Mouse (Mus musculus) mature B cell (primary cell): ENCODE measurements around the gene Thoc6.

Source experiments
- in situ Hi-C: fragments of 300-500 bp; cut with MboI; formaldehyde crosslinking; loops from 2 replicates; pipeline ENCODE4 v1.14.3; 2019

Thoc6 gene

DNA sequence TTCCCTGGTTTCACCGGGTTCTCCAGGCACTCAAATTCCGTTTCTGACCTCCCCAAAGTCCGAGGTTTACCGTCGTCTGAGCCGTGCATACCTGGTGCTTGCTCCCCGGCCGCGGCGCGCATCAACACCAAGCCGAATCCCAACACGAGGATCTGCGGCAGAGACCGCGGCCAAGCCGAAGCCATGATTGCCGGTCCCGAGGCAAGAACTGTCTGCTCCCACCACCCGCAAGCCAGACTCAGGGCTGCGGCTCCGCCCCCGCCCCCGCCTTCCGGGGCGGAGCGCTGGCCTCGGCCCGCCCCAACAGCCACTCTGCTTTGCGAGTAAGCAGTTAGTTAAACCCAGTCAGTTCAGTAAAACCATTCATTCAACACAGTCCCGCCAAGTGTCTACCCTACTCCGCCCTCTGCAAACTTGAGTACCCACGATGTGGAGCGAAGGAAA is 3.6 kb upstream of the Thoc6 start, which contains the start of gene Tnfrsf12a:
Gene Tnfrsf12a (minus strand): TSS at position 233 of the 444 bp plus-strand sequence.
- in situ Hi-C loops, result no loop called here

DNA sequence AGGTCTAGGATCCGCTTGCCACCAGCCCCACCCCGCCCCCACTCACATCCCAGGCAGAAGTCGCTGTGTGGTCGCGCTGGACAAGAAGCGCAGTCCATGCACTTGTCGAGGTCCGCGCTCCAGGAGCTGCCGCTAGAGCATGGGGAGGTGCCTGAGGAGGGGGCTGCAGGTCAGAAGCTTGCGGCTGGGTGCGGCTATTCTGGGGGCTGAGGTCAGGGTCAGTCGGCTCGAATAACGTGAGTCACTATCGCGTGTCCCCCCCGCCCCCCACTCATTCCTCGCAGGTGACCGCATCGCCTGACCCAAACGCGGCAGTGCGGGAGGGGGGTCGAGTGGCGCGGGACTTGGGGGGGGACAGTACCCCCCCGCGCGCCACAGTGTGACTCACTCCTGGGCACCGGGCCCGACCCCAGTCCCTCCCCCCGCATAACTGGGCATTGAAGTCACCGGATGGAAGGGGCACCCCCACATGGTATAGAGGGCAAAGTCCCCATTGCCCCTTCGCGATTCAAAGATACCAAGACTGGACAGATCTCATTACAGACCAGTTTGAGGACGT is 2.9 kb upstream of the Thoc6 start:
- in situ Hi-C loops, result no loop called here

DNA sequence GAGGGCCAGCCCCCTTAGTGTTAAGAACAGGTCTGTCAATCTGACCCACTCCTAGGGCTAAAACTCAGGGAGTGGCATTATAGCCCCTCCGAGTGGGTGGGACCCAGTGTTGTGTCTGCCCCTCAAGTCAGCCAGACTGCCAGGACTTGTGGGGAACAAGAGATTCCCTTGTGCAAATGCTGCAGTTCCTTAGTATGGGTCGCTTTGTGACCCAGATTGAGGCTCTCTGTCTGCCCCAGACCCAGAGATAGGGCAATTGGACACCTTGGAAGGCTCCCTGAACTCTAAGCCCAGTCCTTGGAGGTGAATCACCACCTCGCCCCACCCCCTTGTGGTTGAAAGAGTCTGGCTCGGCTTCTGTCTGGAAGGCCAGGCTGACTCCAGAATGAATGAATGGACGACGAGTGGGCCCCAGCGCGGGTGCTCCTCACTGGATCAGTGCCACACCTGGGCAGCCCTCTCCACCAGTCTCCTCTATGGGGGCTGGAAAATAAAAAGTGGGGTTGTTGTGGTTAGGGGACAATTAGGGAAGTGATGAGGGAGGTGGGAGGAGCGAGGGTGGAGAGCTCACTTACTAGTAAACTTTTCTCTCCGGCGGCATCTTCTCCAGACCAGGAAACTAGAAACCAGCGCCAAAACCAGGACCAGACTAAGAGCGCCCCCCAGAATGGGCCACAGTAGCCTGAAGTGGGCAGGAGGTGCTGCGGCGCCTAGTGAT is 2.0 kb upstream of the Thoc6 start:
- in situ Hi-C loops, result no loop called here

DNA sequence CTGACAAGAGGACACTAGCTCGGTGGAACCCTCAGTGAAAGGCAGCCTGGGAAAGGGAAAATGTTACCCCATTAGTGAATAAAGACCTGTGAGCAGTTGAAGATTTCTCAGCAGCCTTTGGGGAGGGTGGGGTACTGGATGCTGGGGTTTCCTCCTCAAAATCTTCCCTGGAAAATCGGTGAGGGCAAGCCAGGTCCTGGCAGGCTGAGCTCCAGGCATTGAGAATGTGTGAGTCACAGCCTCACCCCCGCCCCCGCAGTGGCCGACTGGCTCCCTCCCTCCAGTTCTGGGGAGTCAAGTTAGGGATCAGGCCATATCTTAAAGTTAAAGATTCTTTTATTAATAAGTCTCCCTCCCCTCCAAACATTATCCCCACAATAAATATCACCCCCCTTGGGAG is 1.4 kb upstream of the Thoc6 start:
- in situ Hi-C loops, result no loop called here

DNA sequence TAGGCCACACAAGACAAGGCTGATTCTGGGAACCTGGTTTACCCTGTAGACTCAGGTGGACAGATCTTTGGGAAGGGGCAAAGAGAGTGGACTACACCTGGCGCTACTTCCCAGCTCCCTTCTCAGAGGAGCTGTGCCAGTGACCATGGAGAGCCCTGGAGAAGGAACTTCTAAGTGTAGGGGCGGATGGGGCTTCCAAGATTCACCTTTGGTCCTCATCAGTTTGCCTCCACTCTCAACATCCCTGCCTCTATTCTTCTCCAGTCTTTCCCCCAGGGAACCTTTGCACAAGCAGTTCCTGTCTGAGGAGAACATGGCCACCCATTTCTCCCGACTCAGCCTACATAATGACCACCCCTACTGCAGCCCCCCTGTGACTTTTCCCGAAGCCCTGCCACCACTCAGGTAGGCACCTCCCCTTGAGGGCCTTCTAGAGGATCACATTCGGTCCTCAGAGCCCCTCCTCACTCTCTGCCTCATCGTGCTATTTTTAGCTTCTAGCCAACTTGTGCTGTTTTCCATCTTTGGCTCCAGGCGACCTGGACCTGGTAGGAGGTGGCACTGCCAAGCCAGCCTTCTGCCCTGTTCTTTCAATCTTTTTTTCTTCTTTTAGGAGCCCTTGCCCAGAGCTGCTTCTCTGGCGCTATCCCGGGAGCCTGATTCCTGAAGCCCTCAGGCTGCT is 730 bp upstream of the Thoc6 start:
- in situ Hi-C loops, result no loop called here

DNA sequence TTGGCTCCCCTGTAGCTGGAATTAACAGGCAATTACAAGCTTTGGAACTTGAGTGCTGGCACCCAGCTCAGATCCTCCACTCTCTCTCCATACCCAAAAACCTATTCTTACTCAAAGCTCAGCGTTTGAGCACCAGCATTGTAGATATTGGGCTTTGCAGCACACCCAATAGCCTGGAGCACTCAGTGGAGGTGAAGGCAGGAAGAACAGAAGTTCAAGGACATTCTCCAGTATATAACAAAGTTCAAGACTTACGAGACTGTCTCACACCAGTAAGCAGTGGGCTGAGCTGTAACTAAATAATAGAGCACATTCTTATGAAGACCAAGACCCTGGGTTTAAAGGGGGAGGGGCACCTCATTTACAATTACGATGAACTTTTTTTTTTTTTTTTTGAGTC is 921 bp downstream of the Thoc6 start:
- in situ Hi-C loops, result no loop called here

DNA sequence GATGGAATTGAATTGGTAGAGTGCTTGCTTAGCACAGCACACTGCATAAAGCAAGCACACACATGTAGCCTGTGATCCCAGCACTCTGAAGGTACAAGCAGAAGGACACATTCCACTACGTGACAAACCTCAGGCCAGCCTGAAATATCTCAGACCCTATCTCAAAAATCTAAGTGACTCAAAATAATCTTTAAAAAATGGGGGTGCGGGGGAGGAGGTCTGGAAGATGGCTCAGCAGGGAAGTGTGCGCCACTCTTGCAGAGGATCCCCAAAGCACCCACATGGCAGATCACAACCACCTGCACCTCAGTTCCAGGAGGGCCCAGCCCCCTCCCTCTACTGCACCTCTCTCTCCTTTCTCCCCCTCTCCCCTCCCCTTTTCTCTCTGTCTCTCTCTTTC is 2.2 kb downstream of the Thoc6 start:
- in situ Hi-C loops, result no loop called here

DNA sequence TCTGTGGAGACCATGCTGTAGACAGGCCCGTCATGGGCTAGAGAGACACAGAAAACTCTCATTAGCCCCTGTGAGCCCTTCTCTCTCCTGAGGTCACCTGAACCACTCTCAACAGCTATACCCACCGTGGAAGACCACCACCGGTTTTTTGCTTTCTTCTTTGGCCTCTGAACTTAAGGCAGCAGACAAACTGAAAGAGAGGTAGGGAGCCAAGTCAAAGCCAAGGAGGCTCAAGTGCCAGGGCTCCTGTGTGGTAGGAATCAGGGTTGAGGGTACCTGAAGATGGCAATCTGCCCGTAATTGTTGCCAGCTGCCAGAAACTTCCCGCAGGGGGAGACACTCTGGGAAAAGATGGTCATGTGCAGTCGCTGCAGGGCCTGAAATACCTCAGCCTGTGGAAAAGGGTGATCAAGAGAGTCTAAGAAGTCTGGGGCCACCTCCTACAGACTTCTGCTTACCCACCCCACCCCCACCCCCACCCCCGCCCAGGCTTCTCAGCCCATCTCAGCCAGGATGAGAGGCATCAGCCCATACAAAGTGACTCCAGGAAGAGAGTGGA is 3.1 kb downstream of the Thoc6 start:
- in situ Hi-C loops, result no loop called here

DNA sequence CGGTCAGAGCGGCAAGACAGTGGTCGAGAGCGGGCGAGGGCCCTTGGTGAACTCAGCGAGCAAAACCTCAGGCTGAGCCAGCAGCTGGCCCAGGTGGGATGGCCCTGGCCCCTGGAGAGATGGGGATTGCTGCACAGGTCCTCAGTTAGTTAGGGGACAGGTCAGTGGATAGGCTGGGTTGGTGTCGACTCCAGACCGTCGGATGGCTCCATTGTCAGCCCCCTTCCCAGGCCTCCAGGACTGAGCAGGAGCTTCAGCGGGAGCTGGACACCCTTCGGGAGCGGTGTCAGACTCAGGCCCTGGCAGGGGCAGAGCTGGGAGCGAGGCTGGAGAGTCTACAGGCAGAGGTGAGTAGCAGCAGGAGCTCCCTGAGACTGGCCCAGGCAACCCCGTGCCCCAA is 8.2 kb downstream of the Thoc6 start:
- in situ Hi-C loops, result loop anchor here (5.0 kb wide), 1 partner anchor 52 kb away; no protein-coding TSS in a partner anchor

DNA sequence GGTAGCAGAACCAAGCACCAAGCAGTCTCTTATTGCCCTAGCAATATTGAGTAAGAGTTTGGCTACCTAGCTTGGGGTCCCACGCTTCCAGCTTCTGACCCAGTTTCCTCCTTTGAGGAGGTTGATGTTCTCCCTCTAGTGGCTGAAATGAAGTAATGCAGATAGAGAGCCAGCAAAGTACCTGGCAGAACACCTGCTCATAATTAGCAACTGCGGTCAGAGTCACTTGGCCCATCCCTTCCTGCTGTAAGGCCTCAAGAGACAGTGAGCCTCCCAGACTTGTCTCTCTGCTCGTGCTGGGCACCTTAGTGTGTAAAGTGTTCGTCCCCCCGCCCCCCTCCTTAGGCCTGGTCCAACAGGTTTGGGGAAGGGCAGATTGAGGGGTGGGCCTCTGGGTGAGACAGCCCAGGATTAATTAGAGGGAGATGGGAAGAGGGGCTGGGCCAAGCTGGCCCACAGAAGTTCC is 9.1 kb downstream of the Thoc6 start:
- in situ Hi-C loops, result loop anchor here (5.0 kb wide), 1 partner anchor 53 kb away; no protein-coding TSS in a partner anchor

DNA sequence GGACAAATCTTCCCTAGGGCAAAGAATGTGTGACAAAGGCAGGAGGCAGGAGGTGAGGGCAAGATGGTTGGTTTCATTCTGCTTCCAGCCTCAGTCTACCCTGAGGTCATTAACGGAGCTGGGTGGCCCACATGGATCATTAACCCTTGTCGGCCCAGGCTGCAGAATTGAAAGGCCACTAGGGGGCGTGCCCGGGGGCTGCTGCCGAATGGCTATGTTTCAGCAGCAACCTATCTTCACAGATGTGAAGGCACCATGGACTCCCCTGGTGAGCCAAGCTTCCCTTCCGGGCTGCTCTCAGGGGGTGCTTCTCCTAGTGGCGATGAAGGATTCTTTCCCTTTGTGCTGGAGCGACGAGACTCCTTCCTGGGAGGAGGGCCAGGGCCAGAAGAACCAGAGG is 12.2 kb downstream of the Thoc6 start:
- in situ Hi-C loops, result no loop called here

DNA sequence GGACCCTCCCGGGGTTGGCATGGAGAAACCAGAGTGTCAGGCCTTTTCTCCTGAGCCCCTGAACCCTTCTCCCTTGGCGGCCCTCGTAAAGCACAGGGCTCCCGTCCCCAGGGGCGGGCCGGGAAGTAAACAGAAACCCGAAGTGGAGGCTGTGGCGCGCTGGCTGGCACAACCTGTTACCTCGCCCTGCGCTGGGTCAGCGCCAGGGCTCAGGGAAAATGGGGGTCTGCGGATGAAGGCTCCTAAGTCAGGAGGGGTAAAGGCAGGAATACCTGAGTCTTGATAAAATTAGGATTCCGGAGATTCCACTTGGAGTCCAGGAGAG is 12.8 kb downstream of the Thoc6 start:
- in situ Hi-C loops, result no loop called here

DNA sequence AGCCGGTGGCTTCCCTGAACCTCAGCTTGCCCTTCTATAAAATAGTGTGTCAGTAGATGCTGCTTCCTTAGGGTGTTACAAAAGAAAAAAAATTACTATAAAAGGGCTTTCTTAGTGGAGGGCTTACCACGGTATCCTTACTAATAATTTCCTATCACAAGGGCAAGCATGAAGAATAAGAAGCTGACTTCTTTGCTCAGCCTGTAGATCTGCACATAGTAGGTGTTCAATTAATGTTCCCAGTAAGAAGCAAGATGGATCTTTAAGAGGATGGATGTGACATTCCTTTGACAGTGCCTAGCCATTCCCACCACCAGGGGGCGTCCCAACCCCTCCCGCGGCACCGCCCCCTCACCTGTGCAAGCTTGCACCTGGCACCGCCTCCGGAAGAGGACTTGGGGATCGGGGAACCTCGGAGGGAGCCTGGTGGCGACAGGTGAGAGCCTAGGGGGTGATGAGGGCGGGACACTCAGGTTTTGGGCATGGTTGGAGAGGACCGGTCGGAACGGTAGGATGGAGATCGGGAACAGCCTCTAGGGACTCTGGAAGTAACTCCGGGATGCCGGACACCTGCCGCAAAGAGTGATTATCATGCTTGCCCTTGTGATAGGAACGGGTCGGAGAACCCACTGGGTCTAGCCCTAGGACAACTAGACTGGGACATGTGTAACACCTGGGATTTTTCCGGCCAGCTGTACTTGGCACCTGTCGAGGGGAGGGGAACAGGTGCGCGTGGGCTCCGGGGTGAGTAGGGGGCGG is 13.4 kb downstream of the Thoc6 start, which contains the start of gene Bicdl2:
Gene Bicdl2 (plus strand): TSS at position 390 of the 759 bp plus-strand sequence.
- in situ Hi-C loops, result no loop called here

DNA sequence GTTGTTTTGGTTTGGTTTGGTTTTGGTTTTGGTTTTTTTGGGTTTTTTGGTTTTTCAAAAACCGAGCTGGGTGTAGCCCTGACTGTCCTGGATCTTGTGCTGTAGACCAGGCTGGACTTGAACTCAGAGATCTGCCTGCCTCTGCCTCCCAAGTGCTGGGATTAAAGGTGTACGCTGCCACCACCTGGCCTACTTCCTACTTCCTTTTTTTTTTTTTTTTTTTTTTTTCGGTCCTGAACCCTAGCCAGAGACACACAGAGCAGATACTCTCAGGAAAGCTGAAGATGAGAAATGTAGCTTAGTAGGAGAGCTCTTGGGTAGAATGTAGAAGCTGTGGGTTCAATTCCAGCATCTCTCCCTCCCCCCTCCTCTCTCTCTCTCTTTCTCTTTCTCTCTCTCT is 15.2 kb downstream of the Thoc6 start:
- in situ Hi-C loops, result no loop called here

DNA sequence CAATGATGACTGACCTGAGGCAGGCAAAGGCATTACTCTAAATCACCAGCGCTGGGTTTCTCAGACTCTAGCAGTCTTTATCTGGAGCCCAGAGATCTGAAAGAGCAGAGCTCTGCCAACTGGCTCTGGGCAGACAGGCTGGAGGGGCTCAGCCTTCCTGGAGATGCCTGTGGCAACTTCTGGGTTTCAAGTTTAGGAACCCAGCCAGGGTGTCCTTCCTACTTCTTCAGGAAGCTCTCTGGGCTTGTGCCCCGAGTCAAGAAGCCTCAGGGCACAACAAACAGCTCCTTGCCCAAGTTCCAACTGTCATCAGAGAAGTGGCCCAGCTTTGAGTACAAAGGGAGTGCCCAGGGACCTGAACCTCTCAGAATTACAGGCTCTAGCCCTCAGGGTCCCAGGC is 19.3 kb downstream of the Thoc6 start:
- in situ Hi-C loops, result no loop called here

DNA sequence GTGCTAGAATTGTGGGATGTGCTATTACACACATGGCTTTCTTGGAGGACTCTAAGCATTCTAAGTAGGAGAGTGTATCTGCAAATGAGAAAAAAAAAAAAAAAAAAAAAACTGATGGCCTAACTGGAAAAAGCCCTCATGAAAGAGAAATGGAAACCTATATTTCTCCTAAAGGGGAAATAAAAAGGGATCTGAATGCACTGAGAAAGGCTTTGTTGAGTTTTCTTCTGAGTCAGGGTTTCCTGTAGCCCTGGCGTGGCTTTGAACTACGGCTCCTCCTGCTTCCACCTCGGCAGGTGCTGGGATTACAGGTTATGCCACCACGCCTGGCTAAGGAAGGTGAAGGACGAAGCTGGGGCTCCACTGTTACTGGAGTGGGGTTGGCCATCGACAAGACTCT is 19.7 kb downstream of the Thoc6 start:
- in situ Hi-C loops, result no loop called here

DNA sequence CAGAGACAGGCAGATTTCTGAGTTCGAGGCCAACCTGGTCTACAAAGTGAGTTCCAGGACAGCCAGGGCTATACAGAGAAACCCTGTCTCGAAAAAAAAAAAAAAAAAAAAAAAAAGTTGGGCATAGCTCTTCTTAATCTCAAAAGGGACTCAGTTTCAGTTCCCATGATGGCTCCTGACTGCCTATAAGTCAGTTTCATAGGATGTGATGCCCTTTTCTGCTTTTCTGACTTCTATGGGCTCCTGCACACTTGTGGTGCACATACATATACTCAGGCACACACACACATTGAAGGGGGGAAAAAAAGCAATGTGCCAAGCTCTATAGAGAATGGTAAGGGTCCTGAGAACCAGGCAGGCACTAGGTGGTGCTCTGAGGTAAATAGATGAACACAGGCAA is 20.4 kb downstream of the Thoc6 start:
- in situ Hi-C loops, result no loop called here

DNA sequence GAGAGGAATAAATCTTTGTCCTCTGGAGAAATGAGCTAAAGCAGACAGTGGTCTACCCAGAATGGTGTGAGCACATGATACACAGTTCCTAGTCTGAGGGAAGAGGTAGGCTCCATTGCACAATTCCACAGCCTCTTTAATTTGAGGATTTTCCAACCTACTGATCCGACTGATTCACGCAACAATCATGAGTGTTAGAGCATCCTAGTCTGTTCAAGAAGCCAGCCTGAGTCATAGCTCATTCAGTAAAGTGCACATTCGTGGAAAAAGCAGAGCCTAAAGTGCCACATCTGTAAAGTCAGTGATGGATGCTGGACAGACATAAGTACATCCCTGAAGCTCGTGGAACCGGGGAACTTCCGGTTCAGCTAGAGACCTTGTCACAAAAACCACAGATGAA is 22.3 kb downstream of the Thoc6 start:
- in situ Hi-C loops, result no loop called here

DNA sequence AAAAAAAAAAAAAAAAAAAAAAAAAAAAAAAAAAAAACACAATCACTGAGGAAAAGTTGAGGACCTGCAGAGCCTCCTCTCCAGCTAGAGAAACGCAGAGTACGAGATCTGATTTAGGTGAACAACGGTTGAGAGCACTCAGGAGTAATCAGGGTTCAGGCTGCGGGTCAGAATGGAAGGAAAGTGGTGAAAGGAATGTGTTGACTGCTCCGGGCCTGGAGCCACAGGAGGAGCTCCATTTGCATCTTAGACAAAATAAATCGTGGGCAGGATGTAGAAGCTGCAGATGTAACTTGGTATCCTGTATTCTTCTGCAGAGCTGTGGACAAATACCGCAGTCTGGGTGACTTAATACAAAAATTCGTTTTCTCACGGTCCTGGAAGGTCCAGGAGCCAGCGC is 27.8 kb downstream of the Thoc6 start:
- in situ Hi-C loops, result no loop called here

DNA sequence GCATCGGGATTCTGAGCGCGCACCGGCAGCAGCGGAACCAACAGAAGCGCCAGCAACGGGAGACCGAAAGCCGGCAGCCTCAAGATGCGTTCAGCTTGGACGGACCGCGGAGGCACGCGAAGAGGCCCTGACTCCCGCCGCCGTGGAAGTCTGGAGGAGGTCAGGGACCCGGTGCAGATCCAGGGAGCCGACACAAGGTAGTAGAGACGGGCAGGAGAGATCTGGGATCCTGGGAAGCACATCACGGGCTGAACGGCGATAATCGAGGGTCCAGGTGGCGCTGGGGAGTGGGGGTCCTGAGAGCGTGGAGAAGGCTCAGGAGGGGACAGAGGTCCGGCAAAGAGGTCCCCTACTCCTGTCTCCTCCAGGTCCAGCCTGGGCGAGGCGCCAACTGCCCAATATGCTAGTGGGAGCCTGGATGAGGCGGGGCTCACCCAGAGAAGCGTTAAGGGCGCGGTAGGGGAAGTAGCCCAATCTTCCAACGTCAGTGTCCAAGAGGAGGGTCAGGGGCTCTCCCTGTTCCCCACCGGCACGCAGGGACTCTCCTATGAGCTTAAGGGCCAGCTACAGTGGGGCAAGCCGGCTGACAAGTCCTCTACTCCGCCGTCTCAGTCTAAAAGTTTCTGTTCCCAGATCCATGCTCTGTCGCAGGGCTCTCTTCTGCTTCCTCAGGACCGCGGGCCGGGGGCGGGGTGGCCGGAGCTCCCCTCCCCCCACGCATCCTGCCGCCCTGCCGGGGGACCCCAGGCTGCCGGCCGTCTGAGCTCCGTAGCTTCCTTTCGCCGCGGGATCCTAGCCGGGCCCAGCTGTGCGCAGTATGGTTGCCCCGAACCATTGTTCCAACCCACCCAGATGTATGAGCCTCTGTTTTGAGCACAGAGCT is 28.8 kb downstream of the Thoc6 start, which contains the start of gene Mmp25:
Gene Mmp25 (minus strand): TSS at position 665 of the 883 bp plus-strand sequence.
- in situ Hi-C loops, result no loop called here

DNA sequence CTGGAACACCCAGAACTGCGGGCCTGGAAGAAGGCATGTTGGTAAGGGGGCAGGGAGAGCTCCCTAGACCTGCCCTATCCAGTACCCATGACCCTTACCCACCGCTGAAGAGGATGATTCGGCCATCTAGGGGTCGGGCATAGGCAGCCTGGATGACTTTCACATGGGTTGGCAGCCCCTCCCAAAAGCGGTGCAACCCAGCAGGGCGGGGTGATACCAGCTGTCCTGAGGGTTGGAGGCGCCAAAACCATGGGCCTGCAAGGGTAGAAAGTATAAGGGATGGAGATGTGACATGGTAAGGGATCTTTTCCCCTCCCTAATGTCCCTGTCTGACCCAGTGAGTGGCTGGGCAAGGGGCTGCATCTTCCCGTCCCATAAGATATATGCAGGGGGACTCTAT is 42.4 kb downstream of the Thoc6 start:
- in situ Hi-C loops, result no loop called here
